Mouse (Mus musculus) ES-Bruce4 (cell line): ENCODE data around the gene Utp4. TPM values are rescaled to one million over a fixed set of nuclear protein-coding genes. Genes with fewer than 3 reads are reported as not detected.

Experiments used
- H3K27ac ChIP-seq: 2 replicates; pipeline ENCODE4 v1.5.1; 2012; ENCODE audit warnings: low read length, inconsistent platforms; ENCODE audit not compliant: insufficient read depth
- H3K27me3 ChIP-seq: 2 replicates; pipeline ENCODE4 v1.6.1; 2012; ENCODE audit warnings: mild to moderate bottlenecking, low read length, inconsistent platforms; ENCODE audit not compliant: control insufficient read depth, poor library complexity, insufficient read depth, severe bottlenecking
- H3K36me3 ChIP-seq: 2 replicates; pipeline ENCODE4 v1.6.1; 2012; ENCODE audit warnings: inconsistent platforms, mild to moderate bottlenecking, low read length, moderate library complexity; ENCODE audit not compliant: control insufficient read depth, poor library complexity, insufficient read depth, severe bottlenecking
- H3K4me1 ChIP-seq: one replicate; pipeline ENCODE4 v1.8.1; 2011; ENCODE audit warnings: low read length; ENCODE audit not compliant: control insufficient read depth, insufficient read depth
- H3K4me3 ChIP-seq: 2 replicates; pipeline ENCODE4 v1.5.1; 2011; ENCODE audit warnings: low read depth, mild to moderate bottlenecking, low read length
- H3K9ac ChIP-seq: 2 replicates; pipeline ENCODE4 v1.6.1; 2012; ENCODE audit warnings: low read depth, mild to moderate bottlenecking, inconsistent platforms; ENCODE audit not compliant: poor library complexity, severe bottlenecking
- H3K9me3 ChIP-seq: replicated peaks from 2 replicates; pipeline ENCODE4 v1.6.1; 2012; ENCODE audit warnings: mild to moderate bottlenecking, low read length, inconsistent platforms; ENCODE audit not compliant: control insufficient read depth, poor library complexity, insufficient read depth, severe bottlenecking
- CTCF ChIP-seq: IDR thresholded peaks from one replicate; pipeline ENCODE4 v1.8.1; 2011; ENCODE audit warnings: low read depth, low read length
- EP300 ChIP-seq: IDR thresholded peaks from 2 replicates; pipeline ENCODE4 v1.6.1; 2011; ENCODE audit warnings: low read depth, low read length; ENCODE audit not compliant: insufficient read depth
- POLR2A ChIP-seq: IDR thresholded peaks from one replicate; pipeline ENCODE4 v1.8.1; 2011; ENCODE audit warnings: low read length; ENCODE audit not compliant: insufficient read depth
- polyA plus RNA-seq: library from polyadenylated mRNA; stranded (reverse); fragments of >200 nt; gene quantifications from 2 replicates; pipeline ENCODE4 v1.2.4, GENCODE M21; 2011; ENCODE audit warnings: low read depth; ENCODE audit not compliant: missing spikeins, insufficient read depth, insufficient read length

Utp4 gene
- polyA plus RNA-seq, 1 experiment: 109 TPM

GRCm38 (mm10) chr8:106905727-106906480 is 12.5 kb downstream of the Utp4 start:
- no peaks in the 10 kb centered on the region for H3K9me3 ChIP-seq
- H3K9ac ChIP-seq: no peak overlapping the region
- H3K27me3 ChIP-seq: no peaks in the 10 kb centered on the region
- TF ChIP-seq CTCF (peak; percentile 42), EP300 (no peak)
- H3K4me3 ChIP-seq: no peak overlapping the region
- H3K27ac ChIP-seq: no peak overlapping the region
- peaks cover 80% of the 10 kb centered on the region for H3K36me3 ChIP-seq
- H3K4me1 ChIP-seq: peaks cover 3% of the 10 kb centered on the region

DNA sequence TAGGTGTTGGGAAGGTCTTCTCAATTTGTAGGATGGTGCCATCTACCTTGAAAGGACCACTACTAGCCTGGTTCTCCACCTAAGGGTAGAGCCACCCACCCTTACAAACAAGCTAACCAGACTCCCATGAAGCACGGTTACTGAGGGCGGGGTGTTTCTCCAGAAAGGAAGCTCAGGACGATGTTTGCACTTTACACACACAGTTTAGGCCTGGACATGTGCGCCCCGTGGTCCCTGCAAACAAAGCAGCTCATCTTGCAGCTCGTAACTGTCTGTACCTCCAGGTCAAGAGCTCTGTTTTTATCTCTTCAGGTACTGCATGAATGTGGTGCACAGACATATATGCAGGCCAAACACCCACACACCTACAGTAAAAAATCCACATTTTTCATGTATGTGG is 13.2 kb downstream of the Utp4 start:
- Histone ChIP-seq H3K36me3 (peaks cover 79% of the 10 kb centered on the region), H3K9me3 (no peaks in the 10 kb centered on the region), H3K27me3 (no peaks in the 10 kb centered on the region), H3K4me3 (no peak overlapping the region), H3K27ac (peak overlapping the region; percentile 79), H3K9ac (no peak overlapping the region), H3K4me1 (peaks cover 3% of the 10 kb centered on the region)
- TF ChIP-seq CTCF (no peak), EP300 (no peak), POLR2A (no peak)

- H3K4me3 ChIP-seq: no peak overlapping the region
- peaks cover 79% of the 10 kb centered on the region for H3K36me3 ChIP-seq
- H3K9ac ChIP-seq: no peak overlapping the region
- peaks cover 3% of the 10 kb centered on the region for H3K4me1 ChIP-seq
- peak overlapping the region; percentile 79 for H3K27ac ChIP-seq
- no peaks in the 10 kb centered on the region for H3K27me3 ChIP-seq
- TF ChIP-seq CTCF: no peak
- no peak for TF ChIP-seq POLR2A
- TF ChIP-seq EP300: no peak
- no peaks in the 10 kb centered on the region for H3K9me3 ChIP-seq
Measured at GRCm38 (mm10) chr8:106907450-106907849, 14.0 kb downstream of the Utp4 start.

DNA sequence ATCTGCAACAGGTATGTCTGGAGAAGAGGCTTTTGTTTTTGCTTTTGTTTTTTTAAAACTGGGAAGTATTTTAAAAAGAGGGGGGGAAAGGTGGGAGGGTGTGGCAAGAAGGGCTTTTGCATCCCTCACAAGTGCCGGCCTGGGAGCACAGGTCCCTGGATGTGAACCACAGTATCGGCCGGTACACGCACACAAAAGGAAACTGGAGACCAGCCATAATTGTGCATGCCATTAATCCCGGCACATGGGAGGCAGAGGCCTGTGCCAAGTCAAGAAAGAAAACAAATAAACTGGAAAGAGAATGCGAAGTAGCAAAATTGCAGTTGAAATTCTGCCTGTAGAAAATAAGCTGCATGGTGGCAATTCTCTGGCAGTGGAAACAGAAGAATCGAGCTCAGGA is 14.9 kb downstream of the Utp4 start:
- Histone ChIP-seq H3K36me3 (peaks cover 77% of the 10 kb centered on the region), H3K27me3 (no peaks in the 10 kb centered on the region), H3K9me3 (no peaks in the 10 kb centered on the region), H3K9ac (no peak overlapping the region), H3K4me3 (no peak overlapping the region), H3K4me1 (peaks cover 3% of the 10 kb centered on the region), H3K27ac (no peak overlapping the region)
- TF ChIP-seq EP300 (no peak), CTCF (no peak)

GRCm38 (mm10) chr8:106913631-106914030 is 20.2 kb downstream of the Utp4 start:
- peaks cover 79% of the 10 kb centered on the region for H3K36me3 ChIP-seq

GRCm38 (mm10) chr8:106919721-106920394 is 26.4 kb downstream of the Utp4 start:
- H3K27me3 ChIP-seq: no peaks in the 10 kb centered on the region
- H3K36me3 ChIP-seq: peaks cover 84% of the 10 kb centered on the region
- H3K9ac ChIP-seq: no peak overlapping the region
- H3K27ac ChIP-seq: no peak overlapping the region
- H3K4me1 ChIP-seq: no peaks in the 10 kb centered on the region
- no peak overlapping the region for H3K4me3 ChIP-seq
- TF ChIP-seq POLR2A (no peak), CTCF (no peak), EP300 (no peak)
- H3K9me3 ChIP-seq: no peaks in the 10 kb centered on the region

More at GRCm38 (mm10) chr8:106913631-106914030, 20.2 kb downstream of the Utp4 start:
- H3K4me3 ChIP-seq: no peak overlapping the region
- TF ChIP-seq EP300 (no peak), POLR2A (no peak), CTCF (no peak)
- H3K9ac ChIP-seq: no peak overlapping the region
- H3K27ac ChIP-seq: no peak overlapping the region
- no peaks in the 10 kb centered on the region for H3K4me1 ChIP-seq
- no peaks in the 10 kb centered on the region for H3K9me3 ChIP-seq
- H3K27me3 ChIP-seq: no peaks in the 10 kb centered on the region
